Mouse (Mus musculus) intestine, postnatal 0 days (tissue): ENCODE measurements around the gene Tubgcp5. TPM values are rescaled to one million over a fixed set of nuclear protein-coding genes. Genes with fewer than 3 reads are reported as not detected.

Experiments
- ATAC-seq: fragments of 200-750 bp; cut with Nextera tagmentation; 2 replicates; pipeline ENCODE4 v1.8.0; 2017; ENCODE audit warnings: mild to moderate bottlenecking, moderate TSS enrichment, moderate library complexity
- H3K27ac ChIP-seq: fragments of 300-500 bp; sonication (generic); 2 replicates; pipeline ENCODE4 v1.5.1; 2014; ENCODE audit warnings: mild to moderate bottlenecking, low read depth, low read length, moderate library complexity
- H3K27me3 ChIP-seq: fragments of 300-500 bp; sonication (generic); replicated peaks from 2 replicates; pipeline ENCODE4 v1.6.1; 2014; ENCODE audit warnings: low read length, mixed read lengths; ENCODE audit not compliant: control insufficient read depth, insufficient read depth
- H3K36me3 ChIP-seq: fragments of 300-500 bp; sonication (generic); 2 replicates; pipeline ENCODE4 v1.6.1; 2014; ENCODE audit warnings: mild to moderate bottlenecking, moderate library complexity; ENCODE audit not compliant: control insufficient read depth, insufficient read depth
- H3K4me1 ChIP-seq: fragments of 300-500 bp; sonication (generic); replicated peaks from 2 replicates; pipeline ENCODE4 v1.6.1; 2014; ENCODE audit warnings: antibody characterized with exemption, low read length, mixed read lengths; ENCODE audit not compliant: control insufficient read depth, insufficient read depth
- H3K4me2 ChIP-seq: fragments of 300-500 bp; sonication (generic); replicated peaks from 2 replicates; pipeline ENCODE4 v1.6.1; 2014; ENCODE audit warnings: low read depth, mild to moderate bottlenecking, moderate library complexity
- H3K4me3 ChIP-seq: fragments of 300-500 bp; sonication (generic); 2 replicates; pipeline ENCODE4 v1.5.1; 2014; ENCODE audit warnings: low read depth, low read length
- H3K9ac ChIP-seq: fragments of 300-500 bp; sonication (generic); 2 replicates; pipeline ENCODE4 v1.6.1; 2014; ENCODE audit warnings: mild to moderate bottlenecking, low read depth, low read length
- H3K9me3 ChIP-seq: fragments of 300-500 bp; sonication (generic); 2 replicates; pipeline ENCODE4 v1.6.1; 2016; ENCODE audit warnings: mixed run types; ENCODE audit not compliant: control insufficient read depth
- CTCF ChIP-seq: sonication (generic); IDR thresholded peaks from 2 replicates; pipeline ENCODE4 v1.5.1; 2016; ENCODE audit warnings: low read depth, mild to moderate bottlenecking, control low read depth, antibody characterized with exemption, moderate library complexity
- WGBS: fragments of 180-500 bp; shearing (Covaris S2); extraction: QIAGEN DNeasy Blood & Tissue Kit; methylation state at CpG from one replicate; pipeline ENCODE4 v1.1.7; 2014; 5-methylcytosine and 5-hydroxymethylcytosine counted together
- polyA plus RNA-seq: library from polyadenylated mRNA; unstranded; fragments of >200 nt; fragmentation: Nextera tagmentation; extraction: Ambion mirVana; gene quantifications from 2 replicates; pipeline ENCODE4 v1.2.1, GENCODE M21; 2015

Gene Tubgcp5
- polyA plus RNA-seq, 1 experiment from 2014 or later, result 6.9 TPM

DNA sequence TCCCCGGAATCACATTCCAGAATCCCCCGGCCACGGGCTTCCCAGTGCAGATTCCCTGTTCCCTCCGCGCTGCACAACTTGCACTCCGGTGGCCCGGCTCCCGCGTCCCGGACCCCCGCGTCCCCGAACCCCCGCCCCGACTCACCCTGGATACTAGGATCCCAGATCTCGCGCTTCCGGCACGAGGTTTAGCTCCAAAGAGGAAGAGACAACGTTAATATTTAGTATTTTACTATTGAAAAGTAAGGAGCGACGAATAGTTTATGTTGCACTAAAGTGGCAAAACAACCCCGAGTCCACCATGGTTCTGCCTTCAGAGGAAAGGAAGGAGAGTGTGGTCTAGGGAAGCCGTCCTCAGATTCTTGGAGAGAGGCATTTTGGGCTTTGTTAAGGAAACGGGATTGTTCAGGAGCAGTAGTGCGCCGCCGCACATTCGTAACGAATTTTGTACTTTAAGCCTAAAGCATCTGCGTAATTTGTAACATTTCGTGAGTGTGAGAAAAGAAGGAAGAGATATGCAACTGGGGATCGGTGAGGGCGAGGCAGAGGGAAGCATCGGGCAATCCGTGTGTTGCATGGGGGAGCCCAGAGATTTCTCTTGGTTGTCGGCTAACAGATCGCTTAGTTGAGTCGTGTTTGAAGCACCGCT lies 48.7 kb downstream of the Tubgcp5 start:
- Histone ChIP-seq H3K4me1 (no peaks in the 10 kb centered on the region), H3K9ac (peak overlapping the region; percentile 98), H3K36me3 (no peaks in the 10 kb centered on the region), H3K4me3 (peak overlapping the region; percentile 83), H3K27ac (peak overlapping the region; percentile 98), H3K4me2 (peak overlapping the region; percentile 75), H3K27me3 (no peaks in the 10 kb centered on the region), H3K9me3 (no peaks in the 10 kb centered on the region)
- TF ChIP-seq CTCF, result no peak
- peak; percentile 68 for ATAC-seq
- under 1% methylated on average over 37 of the region's 40 CpGs for WGBS

DNA sequence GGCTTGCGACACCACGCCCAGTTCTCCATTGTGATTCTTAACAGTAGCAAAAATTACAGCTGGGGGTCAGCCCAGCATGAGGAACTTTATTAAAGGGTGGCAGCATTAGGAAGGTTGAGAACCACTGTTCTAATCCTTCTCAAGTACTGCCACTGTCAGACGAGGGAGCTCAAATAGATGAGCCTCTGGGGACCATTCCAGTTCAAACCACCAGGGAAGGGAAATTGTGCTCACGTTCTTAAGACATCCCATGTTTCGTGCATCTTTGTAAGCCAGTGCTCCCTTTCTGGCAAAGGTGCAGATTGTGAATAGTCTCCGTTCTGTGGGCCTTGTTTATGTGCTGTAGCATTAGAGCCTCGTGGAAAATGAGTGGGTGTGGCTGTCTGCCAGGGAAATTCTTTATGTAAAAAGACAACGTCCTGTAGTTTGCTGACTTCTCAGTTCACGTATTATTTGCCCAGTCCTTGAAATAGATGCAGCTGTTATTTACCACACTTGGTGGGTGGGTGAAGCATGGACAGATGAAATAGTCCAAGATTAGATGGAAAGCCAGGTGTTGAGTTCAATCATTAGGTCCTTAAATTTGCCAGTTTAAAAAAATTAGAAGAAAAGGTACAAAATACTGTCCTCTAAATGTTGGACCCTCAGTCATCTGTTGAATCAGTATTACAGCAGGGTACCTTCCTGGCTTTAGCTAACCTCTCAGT lies 52.8 kb downstream of the Tubgcp5 start:
- TF ChIP-seq CTCF, result no peak
- ATAC-seq, result no peak
- 47% methylated on average over 9 of the region's 9 CpGs for WGBS

DNA sequence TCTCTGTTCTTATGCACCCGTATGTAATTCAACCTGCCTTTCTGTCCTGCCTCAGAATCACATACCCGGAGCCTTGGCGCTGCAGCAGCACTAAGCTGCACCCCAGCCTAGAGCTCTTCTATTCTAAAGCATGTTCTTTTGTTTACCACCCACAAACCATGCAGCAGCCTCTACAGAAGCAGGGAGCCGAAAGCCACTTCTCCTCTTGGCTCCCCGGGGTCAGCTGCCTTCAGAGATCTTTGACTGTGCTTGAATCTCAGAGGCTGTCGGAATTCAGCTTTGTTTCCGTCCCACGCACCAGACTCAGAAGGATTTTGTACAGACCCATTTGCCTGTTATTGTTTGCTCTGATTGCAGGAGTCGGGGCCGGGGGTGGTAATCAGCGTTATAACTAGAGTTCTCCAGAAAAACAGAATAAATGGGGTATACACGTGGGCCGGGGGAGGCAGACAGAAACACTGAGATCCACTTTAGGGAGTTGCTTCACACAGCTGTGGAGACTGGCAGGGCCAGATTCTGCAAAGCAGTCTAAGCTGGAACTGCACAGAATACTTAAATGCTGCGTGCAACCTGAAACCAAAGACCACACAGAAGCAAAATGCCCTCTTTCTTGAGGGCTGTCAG lies 56.1 kb downstream of the Tubgcp5 start:
- no peak overlapping the region for H3K4me2 ChIP-seq
- no peak for ATAC-seq
- H3K4me1 ChIP-seq, result no peaks in the 10 kb centered on the region; the same call in 1 of the 2 replicates
- 57% methylated on average over 14 of the region's 14 CpGs for WGBS
- no peak overlapping the region for H3K9ac ChIP-seq
- no peak overlapping the region for H3K4me3 ChIP-seq
- no peaks in the 10 kb centered on the region for H3K27me3 ChIP-seq
- no peaks in the 10 kb centered on the region; the same call in 1 of the 2 replicates for H3K36me3 ChIP-seq
- no peak overlapping the region for H3K27ac ChIP-seq
- no peaks in the 10 kb centered on the region for H3K9me3 ChIP-seq
- no peak for TF ChIP-seq CTCF

More for the DNA sequence above, 52.8 kb downstream of the Tubgcp5 start:
- no peak overlapping the region for H3K9ac ChIP-seq
- no peak overlapping the region for H3K4me3 ChIP-seq
- no peak overlapping the region for H3K4me2 ChIP-seq
- no peaks in the 10 kb centered on the region; the same call in 1 of the 2 replicates for H3K4me1 ChIP-seq
- no peaks in the 10 kb centered on the region for H3K9me3 ChIP-seq
- no peak overlapping the region for H3K27ac ChIP-seq
- no peaks in the 10 kb centered on the region for H3K27me3 ChIP-seq
- no peaks in the 10 kb centered on the region; the same call in 1 of the 2 replicates for H3K36me3 ChIP-seq

GRCm38 (mm10) chr7:55852787-55853186 lies 58.8 kb downstream of the Tubgcp5 start:
- TF ChIP-seq CTCF, result no peak
- Histone ChIP-seq H3K36me3 (no peaks in the 10 kb centered on the region; the same call in 1 of the 2 replicates), H3K27me3 (no peaks in the 10 kb centered on the region), H3K9me3 (no peaks in the 10 kb centered on the region), H3K4me3 (no peak overlapping the region), H3K27ac (no peak overlapping the region), H3K9ac (no peak overlapping the region), H3K4me1 (no peaks in the 10 kb centered on the region; the same call in 1 of the 2 replicates), H3K4me2 (no peak overlapping the region)
- ATAC-seq, result no peak
- 78% methylated on average over 3 of the region's 3 CpGs for WGBS

DNA sequence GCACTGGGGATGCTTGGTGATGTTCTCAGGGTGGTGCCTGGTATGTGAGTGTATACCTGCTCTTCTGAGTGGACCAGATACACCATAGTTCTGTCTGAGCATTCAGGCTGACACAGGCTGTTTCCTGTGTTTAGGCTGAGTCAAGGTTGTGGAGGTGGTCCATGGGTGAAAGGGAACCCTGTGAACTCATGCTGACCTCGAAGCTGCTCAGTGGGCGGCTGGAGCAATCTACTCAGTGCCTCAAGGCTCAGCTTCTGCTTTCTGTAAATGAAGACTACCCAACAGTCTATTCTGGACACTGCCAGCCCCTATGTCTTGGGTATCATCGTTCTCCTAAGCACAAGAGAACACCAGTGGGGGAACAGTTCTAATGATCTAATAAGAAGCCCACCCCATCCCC lies 61.6 kb downstream of the Tubgcp5 start:
- 76% methylated on average over 3 of the region's 3 CpGs for WGBS
- H3K27me3 ChIP-seq, result no peaks in the 10 kb centered on the region
- H3K36me3 ChIP-seq, result no peaks in the 10 kb centered on the region
- no peaks in the 10 kb centered on the region for H3K4me1 ChIP-seq
- TF ChIP-seq CTCF, result no peak
- ATAC-seq, result no peak
- no peak overlapping the region for H3K4me3 ChIP-seq
- no peaks in the 10 kb centered on the region for H3K9me3 ChIP-seq
- H3K27ac ChIP-seq, result no peak overlapping the region
- no peak overlapping the region for H3K4me2 ChIP-seq
- H3K9ac ChIP-seq, result no peak overlapping the region

DNA sequence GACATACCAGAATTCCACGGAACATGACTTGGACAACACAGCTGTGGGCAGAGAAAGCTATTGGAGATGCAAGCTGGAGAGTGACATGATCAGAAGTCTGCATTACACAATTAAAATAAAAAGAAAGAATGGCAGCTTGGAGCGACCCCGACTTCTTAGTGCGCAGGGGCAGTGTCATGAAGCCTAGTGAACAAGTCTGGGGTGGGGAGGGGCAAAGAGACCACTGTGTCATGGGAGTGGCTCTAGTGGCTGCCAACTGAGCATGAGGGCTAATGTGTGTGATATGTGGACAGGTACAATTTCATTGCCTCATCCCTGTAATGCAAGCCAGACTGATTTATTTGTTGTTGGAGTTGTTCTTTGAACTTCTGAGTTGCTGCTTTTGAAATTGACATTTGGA lies 62.8 kb downstream of the Tubgcp5 start:
- ATAC-seq, result no peak
- WGBS, result 93% methylated on average over 4 of the region's 4 CpGs
- Histone ChIP-seq H3K9ac (no peak overlapping the region), H3K4me2 (no peak overlapping the region), H3K27ac (no peak overlapping the region), H3K4me1 (no peaks in the 10 kb centered on the region), H3K4me3 (no peak overlapping the region), H3K36me3 (no peaks in the 10 kb centered on the region), H3K9me3 (no peaks in the 10 kb centered on the region), H3K27me3 (no peaks in the 10 kb centered on the region)
- no peak for TF ChIP-seq CTCF
